Mouse (Mus musculus) liver, adult (tissue): ENCODE results near the gene Swsap1.

Experiments
- GATA4 ChIP-seq: IDR thresholded peaks from 2 replicates; pipeline ENCODE4 v1.6.1; 2014; ENCODE audit warnings: mild to moderate bottlenecking, low read length; ENCODE audit not compliant: insufficient replicate concordance

Gene Swsap1

DNA sequence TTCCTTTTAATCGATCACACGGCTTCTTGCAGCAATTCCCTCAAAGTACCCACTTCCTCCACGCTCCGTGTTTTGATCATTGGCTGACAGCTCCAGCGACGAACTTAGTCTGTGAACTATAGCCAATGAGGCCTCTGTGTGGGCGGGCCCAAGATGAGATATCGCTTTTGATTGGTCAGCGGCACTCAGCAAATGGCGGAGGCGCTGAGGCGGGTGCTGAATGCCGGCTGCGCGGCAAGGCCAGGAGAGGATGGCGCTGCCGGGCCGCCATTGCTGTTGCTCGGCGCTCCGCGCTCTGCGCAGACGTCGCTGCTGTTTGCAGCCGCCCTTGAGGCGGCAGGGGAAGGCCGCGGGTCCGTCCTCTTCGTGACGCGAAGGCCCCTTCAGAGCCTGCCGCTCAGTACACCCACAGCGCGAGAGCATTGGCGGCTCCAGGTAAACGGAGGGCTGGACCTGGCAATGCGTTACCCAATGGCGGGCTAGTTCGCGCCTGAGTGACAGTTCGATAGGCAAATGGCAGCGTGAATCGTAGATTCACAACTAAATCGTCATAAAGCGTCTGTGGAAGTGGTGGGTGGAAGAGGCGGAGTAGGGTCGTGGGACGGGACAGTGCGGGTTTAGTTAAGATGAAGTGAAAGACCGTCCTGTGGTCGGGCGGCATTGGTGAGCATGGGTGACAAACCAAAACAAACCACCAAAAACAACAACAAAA, at the start of gene Swsap1:
Gene Swsap1 (plus strand): TSS at position 186 of the 712 bp plus-strand sequence.
- TF ChIP-seq GATA4, result no peak

- TF ChIP-seq GATA4, result no peak
Measured at GRCm38 (mm10) chr9:21908216-21908615, 47.3 kb upstream of the Swsap1 start.

DNA sequence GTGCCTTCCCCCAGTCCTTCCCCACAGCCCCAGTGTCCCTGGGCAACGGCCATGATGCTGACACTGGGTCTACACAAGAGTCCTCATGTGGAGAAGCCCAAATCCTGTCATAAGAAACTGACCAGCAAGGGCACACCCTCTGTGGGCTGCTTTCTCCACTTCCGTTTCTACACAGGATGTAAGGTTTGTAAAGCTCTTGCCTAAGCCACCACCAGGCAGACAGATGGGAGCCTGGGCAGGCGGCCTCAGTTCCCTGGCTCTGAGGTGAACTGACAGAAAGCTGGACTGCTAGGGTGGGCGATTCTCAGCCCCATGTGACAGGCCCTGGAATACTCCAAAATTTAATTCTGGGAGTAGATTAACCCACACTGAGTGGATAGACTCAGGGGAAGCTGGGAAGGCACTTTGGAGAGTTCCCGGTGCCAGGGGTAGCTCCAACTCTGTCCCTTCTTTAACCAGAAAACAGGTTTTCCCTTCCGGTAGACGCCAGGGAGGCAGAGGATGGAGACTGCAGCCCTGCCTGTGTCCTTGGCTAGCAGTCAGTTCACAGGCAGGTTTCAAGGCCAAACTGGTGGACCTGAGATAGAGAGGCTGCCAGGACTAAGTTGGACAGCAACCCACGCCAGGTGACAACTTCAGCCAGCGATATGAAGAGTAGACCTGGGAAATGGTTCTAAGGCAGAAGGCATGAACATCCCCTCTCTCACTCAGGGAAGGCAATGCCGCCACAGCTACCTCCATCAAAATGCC, 45.9 kb upstream of the Swsap1 start:
- TF ChIP-seq GATA4, result no peak

DNA sequence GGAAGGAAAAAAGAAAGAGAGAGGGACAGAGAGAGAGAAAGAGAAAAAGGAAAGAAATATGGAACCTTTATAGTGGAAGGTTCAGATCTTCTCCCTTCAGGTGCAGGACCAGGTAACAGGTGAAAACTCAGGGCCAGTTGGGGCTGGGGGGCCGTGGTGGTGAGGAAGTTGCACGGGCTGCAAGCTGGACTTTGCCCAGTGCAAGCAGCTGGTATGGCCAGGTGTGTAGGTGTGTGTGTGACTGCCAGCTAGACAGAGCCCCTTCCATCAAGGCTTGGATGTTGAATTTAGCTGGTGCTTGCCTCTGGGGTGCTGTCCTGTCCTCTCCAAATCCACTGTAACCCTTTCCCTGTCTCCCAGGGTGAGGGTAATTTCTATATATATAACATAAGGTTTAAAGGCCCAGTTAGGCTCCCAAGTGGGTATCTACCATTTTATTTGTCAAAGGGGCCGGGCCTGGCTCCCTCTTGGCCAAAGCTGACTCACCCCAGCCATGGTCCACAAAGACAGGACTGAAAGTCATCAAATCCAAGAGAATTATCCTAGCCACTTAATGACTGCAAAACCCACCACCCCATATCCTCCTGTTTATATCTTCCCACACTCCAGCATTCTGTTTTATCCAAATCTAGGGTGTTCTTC, 38.6 kb upstream of the Swsap1 start:
- no peak for TF ChIP-seq GATA4

GRCm38 (mm10) chr9:21917493-21918034, 38.0 kb upstream of the Swsap1 start:
- TF ChIP-seq GATA4, result no peak

DNA sequence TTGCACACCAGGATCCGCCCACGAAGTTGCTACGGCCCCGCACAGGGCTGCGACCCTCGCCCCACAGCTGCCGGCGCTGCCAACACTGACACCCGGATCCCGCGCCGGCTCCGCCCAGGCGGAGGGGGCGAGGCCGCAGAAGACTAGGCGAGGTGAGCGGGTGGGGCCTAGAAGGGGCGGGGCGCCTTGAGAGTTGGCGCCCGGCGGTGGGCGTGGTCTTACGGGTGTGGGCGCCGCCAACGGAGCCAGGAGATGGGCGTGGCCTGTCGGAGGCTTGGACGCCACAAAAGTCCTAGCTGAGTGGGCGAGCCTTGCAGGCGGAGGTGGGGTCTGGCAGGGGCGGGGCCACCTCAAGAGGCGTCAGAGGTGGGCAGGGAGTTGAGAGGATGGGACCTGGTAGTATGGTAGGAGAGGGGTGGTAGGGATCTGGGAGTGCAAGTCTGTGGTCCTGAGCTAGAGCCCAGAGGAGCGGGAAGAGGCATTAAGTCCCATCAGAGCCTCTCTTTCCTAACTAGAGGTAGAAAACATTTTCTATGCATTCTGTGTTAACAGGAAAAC, 37.4 kb upstream of the Swsap1 start, which contains the start of gene Rab3d:
Gene Rab3d (minus strand): TSS at position 158 of the 558 bp plus-strand sequence.
- no peak for TF ChIP-seq GATA4

GRCm38 (mm10) chr9:21918692-21919384, 36.7 kb upstream of the Swsap1 start:
- no peak for TF ChIP-seq GATA4

DNA sequence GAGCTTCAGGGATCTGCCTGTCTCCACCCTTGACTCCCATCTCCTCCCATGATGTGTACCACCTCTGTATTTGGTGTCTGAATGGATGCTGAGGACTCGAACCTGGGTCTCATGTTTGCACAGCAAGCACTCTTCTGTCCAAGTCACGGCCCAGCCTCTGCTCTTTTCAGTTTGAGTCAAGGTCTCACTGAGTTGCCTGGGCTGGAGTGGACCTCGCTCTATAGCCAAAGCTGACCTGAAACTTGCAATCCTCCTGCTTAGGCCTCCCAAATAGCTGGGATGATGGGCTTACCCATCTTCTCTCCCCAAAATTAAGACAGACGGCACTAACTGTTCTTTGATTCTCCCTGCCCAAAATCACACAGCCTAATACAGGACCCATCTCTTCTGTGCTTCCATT, 32.5 kb upstream of the Swsap1 start:
- TF ChIP-seq GATA4, result no peak

GRCm38 (mm10) chr9:21923490-21924098, 32.0 kb upstream of the Swsap1 start:
- TF ChIP-seq GATA4, result no peak

GRCm38 (mm10) chr9:21924099-21924493, 31.5 kb upstream of the Swsap1 start:
- TF ChIP-seq GATA4, result peak; percentile 94; the same call in 1 of the 2 replicates

DNA sequence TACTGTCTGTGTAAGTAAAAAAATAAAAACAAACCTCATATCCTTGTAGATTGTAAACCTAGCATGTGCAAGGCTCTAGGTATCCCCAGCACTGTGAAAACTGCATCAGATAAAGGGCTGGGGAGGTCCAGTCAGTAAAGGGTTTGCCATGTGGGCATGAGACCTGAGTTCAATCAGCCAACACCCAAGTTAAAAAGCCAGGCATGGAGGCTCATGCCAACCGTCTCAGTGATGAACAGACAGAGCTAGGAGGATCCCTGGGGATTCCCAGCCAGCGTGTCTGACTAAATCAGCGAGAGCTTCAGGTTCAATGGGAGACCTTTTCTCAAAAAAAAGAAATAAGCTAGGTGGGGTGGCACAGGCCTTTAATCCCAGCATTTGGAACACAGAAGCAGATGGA, 30.5 kb upstream of the Swsap1 start:
- TF ChIP-seq GATA4, result no peak

DNA sequence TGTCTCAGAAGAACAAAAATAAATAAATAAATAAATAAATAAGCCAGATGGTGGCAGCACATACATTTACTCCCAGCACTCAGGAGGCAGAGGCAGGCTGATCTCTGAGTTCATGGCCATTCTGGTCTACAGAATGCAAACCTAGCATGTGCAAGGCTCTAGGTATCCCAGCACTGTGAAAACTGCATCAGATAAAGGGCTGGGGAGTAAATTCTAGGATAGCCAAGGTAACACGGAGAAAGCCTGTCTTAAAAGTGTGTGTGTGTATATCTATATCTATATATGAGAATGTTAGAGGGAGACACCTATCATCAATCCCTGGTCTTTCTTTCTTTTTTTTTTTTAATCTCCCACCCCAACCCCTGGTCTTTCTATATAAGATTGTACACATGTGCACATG, 30.0 kb upstream of the Swsap1 start:
- no peak for TF ChIP-seq GATA4

DNA sequence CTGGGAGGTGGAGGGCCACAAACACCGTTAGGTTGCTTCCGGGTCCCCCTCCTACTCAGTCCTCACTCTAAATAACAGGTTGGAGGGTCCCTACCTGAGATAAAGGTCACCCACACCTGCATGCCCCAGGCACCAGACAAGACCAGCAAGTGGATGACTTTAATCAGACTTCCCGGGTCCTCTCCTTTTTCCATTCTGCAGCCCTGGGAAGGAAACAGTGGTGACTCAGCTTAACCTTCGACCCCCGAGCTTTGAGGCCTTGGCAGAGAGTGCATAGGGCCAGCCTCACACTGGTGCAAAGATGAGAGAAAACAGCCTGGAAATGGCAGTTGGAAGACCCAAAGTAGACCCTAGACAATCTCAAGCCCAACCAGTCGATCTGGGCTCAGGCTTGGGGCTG, 29.4 kb upstream of the Swsap1 start:
- no peak for TF ChIP-seq GATA4

DNA sequence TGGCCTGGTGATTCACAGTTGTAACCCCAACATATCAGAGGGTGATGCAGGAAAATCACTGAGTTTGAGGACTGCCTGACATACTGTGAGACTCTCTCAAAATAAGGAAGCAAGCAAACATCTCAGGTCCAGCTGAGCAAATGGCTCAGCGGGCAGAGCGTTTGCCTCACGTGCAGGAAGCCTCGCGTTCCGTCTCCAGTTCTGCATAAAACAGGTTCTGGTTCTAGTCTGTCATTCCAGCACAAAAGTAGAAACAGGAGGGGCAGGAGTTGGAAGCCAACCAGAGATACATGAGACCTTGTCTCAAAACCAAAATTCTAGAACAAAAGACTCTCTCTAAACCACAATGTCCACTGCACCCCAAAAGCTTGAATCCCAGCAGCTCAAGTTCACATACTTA, 28.8 kb upstream of the Swsap1 start:
- TF ChIP-seq GATA4, result no peak

DNA sequence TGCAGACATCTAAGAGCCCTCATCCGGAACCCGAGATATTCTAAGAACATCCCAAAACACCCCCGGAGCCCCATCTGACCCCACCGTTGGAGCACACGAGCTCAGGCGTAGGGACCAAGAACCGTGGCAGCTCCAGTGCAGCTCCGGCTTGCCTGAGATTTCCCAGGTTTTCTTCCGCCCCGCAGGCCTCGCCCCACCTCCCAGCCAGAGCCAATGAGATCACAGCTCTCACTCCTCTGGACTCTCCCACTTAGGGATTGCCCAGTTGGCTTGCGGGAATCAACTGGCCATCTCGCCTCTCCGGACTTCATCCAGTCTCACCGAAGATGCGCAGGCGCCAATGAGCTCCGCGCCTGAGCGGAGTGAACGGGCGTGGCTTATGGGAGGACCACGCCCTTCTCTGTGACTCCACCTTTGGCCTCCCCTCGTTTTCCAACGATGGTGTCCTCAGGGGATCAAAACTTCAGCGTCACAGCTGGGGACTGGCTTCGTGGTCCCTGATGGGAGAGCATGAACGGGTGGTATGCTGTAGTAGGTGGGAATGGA, 28.3 kb upstream of the Swsap1 start, which contains the start of the genes Ccdc159 and Tmem205:
Gene Ccdc159 (plus strand): TSS at position 264 of the 546 bp plus-strand sequence.
Gene Tmem205 (minus strand): TSS at position 349 of the 546 bp plus-strand sequence.
- TF ChIP-seq GATA4, result peak; percentile 68; the same call in 1 of the 2 replicates
